Mouse (Mus musculus): Measurements from ENCODE around the gene Slc39a1. TPM values are rescaled to one million over a fixed set of nuclear protein-coding genes. Genes with fewer than 3 reads are reported as not detected.

Gene Slc39a1
- polyA plus RNA-seq, 1 experiment from 2014 or later = 55.0 TPM

- Histone ChIP-seq H3K4me3 (peak overlapping the region; percentile 44), H3K9me3 (replicated peaks) (no peaks in the 10 kb centered on the region), H3K27me3 (no peaks in the 10 kb centered on the region), H3K4me2 (peak overlapping the region; percentile 84), H3K36me3 (ENCODE audit: poor library complexity, severe bottlenecking) (peaks cover 8% of the 10 kb centered on the region; the same call in 1 of the 2 replicates), H3K4me1 (peaks cover 13% of the 10 kb centered on the region), H3K9ac (peak overlapping the region; percentile 65; the same call in 1 of the 2 replicates), H3K27ac (peak overlapping the region; percentile 70; the same call in 1 of the 2 replicates)
- peak; percentile 63 for ATAC-seq
- 10% methylated on average over 6 of the region's 6 CpGs for WGBS
Measured at GRCm38 (mm10) chr3:90220088-90220487, 27.9 kb upstream of the Slc39a1 start.

DNA sequence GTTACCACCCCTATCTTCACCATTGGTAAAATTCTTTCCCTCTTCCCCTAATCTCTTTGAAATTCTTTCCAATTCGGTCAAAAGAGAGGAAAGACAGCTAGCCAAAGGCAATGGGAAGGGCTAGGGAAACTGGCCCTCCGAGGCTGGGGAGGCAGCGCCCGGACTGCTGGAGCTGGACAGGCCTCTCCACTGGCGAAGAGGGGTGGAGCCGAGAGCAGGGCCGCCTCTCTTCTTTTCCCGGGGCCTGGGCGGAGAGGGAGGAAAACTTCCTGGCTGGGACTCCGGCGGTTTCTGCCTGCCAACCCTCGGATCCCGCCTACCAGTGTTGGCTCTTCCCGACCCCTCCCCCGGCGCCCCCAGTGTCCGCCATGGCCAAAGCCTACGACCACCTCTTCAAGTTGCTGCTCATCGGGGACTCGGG lies 27.4 kb upstream of the Slc39a1 start:
- Histone ChIP-seq H3K27ac (peak overlapping the region; percentile 70), H3K9ac (peak overlapping the region; percentile 65), H3K4me1 (peaks cover 13% of the 10 kb centered on the region), H3K4me3 (peak overlapping the region; percentile 44), H3K36me3 (ENCODE audit: poor library complexity, severe bottlenecking) (peaks cover 11% of the 10 kb centered on the region; the same call in 1 of the 2 replicates), H3K4me2 (peak overlapping the region; percentile 84), H3K27me3 (no peaks in the 10 kb centered on the region), H3K9me3 (replicated peaks) (no peaks in the 10 kb centered on the region)
- ATAC-seq = peak; percentile 84
- WGBS = under 1% methylated on average over 15 of the region's 20 CpGs

- Histone ChIP-seq H3K27ac (no peak overlapping the region), H3K4me1 (peaks cover 13% of the 10 kb centered on the region), H3K36me3 (ENCODE audit: poor library complexity, severe bottlenecking) (peaks cover 11% of the 10 kb centered on the region; the same call in 1 of the 2 replicates), H3K27me3 (no peaks in the 10 kb centered on the region), H3K4me3 (peak overlapping the region; percentile 44), H3K4me2 (peak overlapping the region; percentile 84), H3K9ac (peak overlapping the region; percentile 65), H3K9me3 (replicated peaks) (no peaks in the 10 kb centered on the region)
- no peak for ATAC-seq
- 24% methylated on average over 5 of the region's 5 CpGs for WGBS
Measured at GRCm38 (mm10) chr3:90221123-90221522, 26.8 kb upstream of the Slc39a1 start.

DNA sequence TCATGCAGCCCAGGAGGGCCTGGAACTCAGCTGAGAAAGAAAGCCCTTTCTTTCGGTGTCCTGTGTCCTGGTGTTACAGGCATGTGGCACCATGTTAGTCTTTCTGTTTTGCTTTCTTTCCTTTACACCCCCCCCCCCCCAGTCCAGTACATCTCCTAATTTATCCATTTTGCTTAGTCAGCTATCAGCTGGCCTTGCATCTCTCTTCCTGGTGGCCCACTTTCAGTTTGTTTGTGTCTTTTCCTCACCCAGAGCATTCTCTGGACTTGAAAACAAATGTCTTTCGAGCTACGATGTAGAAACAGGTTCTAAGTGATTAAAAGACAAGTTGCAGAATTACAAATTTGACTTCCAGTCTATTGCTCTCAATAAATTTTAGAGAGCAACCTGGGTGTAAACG lies 25.5 kb upstream of the Slc39a1 start:
- Histone ChIP-seq H3K4me3 (no peak overlapping the region), H3K9me3 (replicated peaks) (no peaks in the 10 kb centered on the region), H3K4me1 (peaks cover 13% of the 10 kb centered on the region), H3K4me2 (no peak overlapping the region), H3K27ac (no peak overlapping the region), H3K36me3 (ENCODE audit: poor library complexity, severe bottlenecking) (peaks cover 11% of the 10 kb centered on the region; the same call in 1 of the 2 replicates), H3K27me3 (no peaks in the 10 kb centered on the region), H3K9ac (no peak overlapping the region)
- WGBS = 89% methylated on average over 4 of the region's 4 CpGs
- ATAC-seq = no peak

DNA sequence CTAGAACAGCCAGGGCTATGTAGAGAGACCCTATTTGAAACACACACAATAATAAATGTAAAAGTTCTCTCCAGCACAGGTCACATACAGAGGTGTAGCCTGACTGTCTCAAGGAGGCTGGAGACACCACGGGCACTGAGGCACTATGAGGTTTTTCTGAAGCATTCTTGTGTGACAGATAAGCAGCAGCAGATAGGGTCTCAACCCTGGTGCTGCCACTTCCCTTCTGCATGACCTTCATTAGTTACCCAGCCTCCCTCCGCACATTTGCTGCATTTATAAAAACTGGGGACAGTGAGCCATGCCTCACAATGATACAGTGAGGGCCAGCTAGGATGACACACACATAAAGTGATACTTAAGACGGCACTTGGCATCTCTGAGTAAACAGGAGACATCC lies 25.0 kb upstream of the Slc39a1 start:
- no peak overlapping the region for H3K4me2 ChIP-seq
- no peaks in the 10 kb centered on the region for H3K27me3 ChIP-seq
- peaks cover 11% of the 10 kb centered on the region; the same call in 1 of the 2 replicates for H3K36me3 ChIP-seq (ENCODE audit: poor library complexity, severe bottlenecking)
- H3K4me3 ChIP-seq = no peak overlapping the region
- no peak for ATAC-seq
- no peak overlapping the region for H3K27ac ChIP-seq
- peaks cover 13% of the 10 kb centered on the region for H3K4me1 ChIP-seq
- WGBS = 86% methylated on average over 3 of the region's 3 CpGs
- H3K9ac ChIP-seq = no peak overlapping the region
- no peaks in the 10 kb centered on the region for H3K9me3 ChIP-seq (replicated peaks)

DNA sequence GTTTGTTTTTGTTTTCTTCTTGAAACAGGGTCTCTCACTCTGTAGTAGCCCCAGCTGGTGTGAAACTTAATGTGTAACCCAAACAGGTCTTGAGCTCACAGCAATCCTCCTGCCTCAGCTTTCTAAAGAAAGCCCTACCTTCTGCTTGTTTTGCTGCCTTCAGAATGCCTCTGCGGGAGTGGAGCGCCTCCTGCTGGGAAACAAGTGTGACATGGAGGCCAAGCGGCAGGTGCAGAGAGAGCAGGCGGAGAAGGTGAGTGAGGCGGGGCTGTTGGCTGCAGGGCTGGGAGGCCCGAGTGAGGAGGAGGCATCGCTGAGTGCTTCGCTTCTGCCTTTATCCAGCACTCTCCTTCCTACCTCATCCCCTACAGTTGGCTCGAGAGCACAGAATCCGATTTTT lies 23.6 kb upstream of the Slc39a1 start:
- Histone ChIP-seq H3K36me3 (ENCODE audit: poor library complexity, severe bottlenecking) (peaks cover 11% of the 10 kb centered on the region; the same call in 1 of the 2 replicates), H3K27me3 (no peaks in the 10 kb centered on the region), H3K9ac (no peak overlapping the region), H3K4me3 (no peak overlapping the region), H3K4me2 (no peak overlapping the region), H3K4me1 (peaks cover 13% of the 10 kb centered on the region), H3K9me3 (replicated peaks) (no peaks in the 10 kb centered on the region), H3K27ac (no peak overlapping the region)
- no peak for ATAC-seq
- WGBS = 86% methylated on average over 10 of the region's 10 CpGs

DNA sequence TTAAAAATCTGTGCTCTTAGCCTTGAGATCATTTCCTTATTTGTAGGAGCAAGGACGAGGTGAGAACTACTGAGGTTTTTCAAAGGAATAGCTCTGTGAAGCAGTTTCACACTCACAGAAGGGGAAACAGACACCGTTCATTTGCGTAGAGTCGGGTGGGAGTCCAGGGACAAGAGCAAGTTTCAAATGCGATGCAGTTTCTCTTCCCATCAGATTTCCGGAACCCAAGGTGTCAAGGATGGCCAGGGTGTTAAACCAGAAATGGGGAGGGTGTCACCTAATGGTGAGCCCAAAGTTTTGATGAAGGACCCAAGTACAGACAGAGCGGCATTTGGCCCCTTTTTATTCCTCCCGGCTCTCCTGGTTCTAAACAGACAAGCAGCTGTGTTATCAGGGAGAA lies 16.9 kb upstream of the Slc39a1 start:
- peak overlapping the region; percentile 88 for H3K4me3 ChIP-seq
- H3K36me3 ChIP-seq (ENCODE audit: poor library complexity, severe bottlenecking) = peaks cover 22% of the 10 kb centered on the region
- peaks cover 8% of the 10 kb centered on the region for H3K4me1 ChIP-seq
- no peaks in the 10 kb centered on the region for H3K27me3 ChIP-seq
- WGBS = 21% methylated on average over 8 of the region's 8 CpGs
- no peak overlapping the region; the same call in 1 of the 2 replicates for H3K27ac ChIP-seq
- H3K9ac ChIP-seq = peak overlapping the region; percentile 89
- H3K4me2 ChIP-seq = peak overlapping the region; percentile 88
- no peak for ATAC-seq
- H3K9me3 ChIP-seq (replicated peaks) = no peaks in the 10 kb centered on the region

- Histone ChIP-seq H3K9me3 (replicated peaks) (no peaks in the 10 kb centered on the region), H3K36me3 (ENCODE audit: poor library complexity, severe bottlenecking) (peaks cover 28% of the 10 kb centered on the region), H3K9ac (peak within 1 kb of the TSS; percentile 89), H3K27me3 (no peaks in the 10 kb centered on the region), H3K4me1 (peaks cover 8% of the 10 kb centered on the region), H3K4me3 (peak within 1 kb of the TSS; percentile 88), H3K27ac (peak within 1 kb of the TSS; percentile 87), H3K4me2 (peak within 1 kb of the TSS; percentile 88)
- under 1% methylated on average over 61 of the region's 61 CpGs for WGBS
- peak; percentile 99 for ATAC-seq
Measured at GRCm38 (mm10) chr3:90231507-90232333, 16.3 kb upstream of the Slc39a1 start, which contains the start of gene Jtb. Gene Jtb, plus strand, starts transcription at chr3:90231597.

GRCm38 (mm10) chr3:90241251-90241650 lies 6.7 kb upstream of the Slc39a1 start:
- Histone ChIP-seq H3K9me3 (replicated peaks) (no peaks in the 10 kb centered on the region), H3K9ac (no peak overlapping the region), H3K4me1 (peaks cover 17% of the 10 kb centered on the region), H3K36me3 (ENCODE audit: poor library complexity, severe bottlenecking) (peaks cover 7% of the 10 kb centered on the region), H3K4me2 (no peak overlapping the region), H3K27me3 (no peaks in the 10 kb centered on the region), H3K4me3 (no peak overlapping the region), H3K27ac (no peak overlapping the region)
- no peak for ATAC-seq
- WGBS = 82% methylated on average over 2 of the region's 2 CpGs

DNA sequence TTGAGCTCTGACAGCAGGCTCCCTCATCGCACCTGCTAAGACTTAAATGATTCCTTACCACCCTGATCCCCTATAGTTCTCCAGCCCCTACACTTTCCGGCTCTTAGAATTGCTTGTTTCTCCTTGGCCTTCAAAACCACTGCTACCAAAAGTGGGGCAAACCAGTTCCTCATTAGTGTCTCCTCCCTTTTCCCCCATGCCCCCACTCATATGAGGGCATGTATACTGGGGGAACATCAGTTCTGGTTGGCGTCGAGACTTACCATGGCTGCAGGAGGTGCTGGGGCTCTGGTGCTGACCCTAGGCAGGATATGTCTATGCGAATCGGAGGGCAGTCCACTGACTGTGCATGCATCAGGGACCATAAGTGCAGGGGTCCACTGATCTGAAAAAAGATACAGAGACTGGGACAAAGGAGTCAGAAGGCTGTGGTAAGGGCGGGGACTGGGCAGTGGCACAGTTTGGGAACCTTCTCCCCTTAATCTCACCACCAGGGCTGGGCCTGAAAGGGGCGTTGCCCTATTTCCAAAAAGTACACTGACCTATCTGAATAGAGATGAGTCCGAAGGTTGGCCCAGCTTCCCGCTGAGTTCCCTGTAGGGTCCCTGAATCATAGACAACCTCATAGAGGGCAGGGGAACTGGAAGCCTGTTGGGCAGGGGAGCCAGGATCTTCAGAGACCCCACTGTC lies 6.2 kb upstream of the Slc39a1 start:
- Histone ChIP-seq H3K4me3 (no peak overlapping the region), H3K4me1 (peaks cover 17% of the 10 kb centered on the region), H3K9me3 (replicated peaks) (no peaks in the 10 kb centered on the region), H3K27ac (no peak overlapping the region), H3K36me3 (ENCODE audit: poor library complexity, severe bottlenecking) (peaks cover 3% of the 10 kb centered on the region; the same call in 1 of the 2 replicates), H3K27me3 (no peaks in the 10 kb centered on the region), H3K9ac (no peak overlapping the region), H3K4me2 (no peak overlapping the region)
- ATAC-seq = no peak
- 82% methylated on average over 10 of the region's 10 CpGs for WGBS

- WGBS = 3% methylated on average over 19 of the region's 19 CpGs
- Histone ChIP-seq H3K9me3 (replicated peaks) (no peaks in the 10 kb centered on the region), H3K27ac (peak within 1 kb of the TSS; percentile 65), H3K9ac (peak within 1 kb of the TSS; percentile 55), H3K4me3 (peak within 1 kb of the TSS; percentile 33), H3K4me2 (peak within 1 kb of the TSS; percentile 65), H3K27me3 (no peaks in the 10 kb centered on the region), H3K4me1 (peaks cover 20% of the 10 kb centered on the region), H3K36me3 (ENCODE audit: poor library complexity, severe bottlenecking) (no peaks in the 10 kb centered on the region)
- peak; percentile 77 for ATAC-seq
Measured at GRCm38 (mm10) chr3:90242984-90243775, 4.8 kb upstream of the Slc39a1 start, which contains the start of gene Creb3l4. Gene Creb3l4, minus strand, starts transcription at chr3:90243512.

Measured in forebrain, embryonic 13.5 days (tissue).